Mouse (Mus musculus): ENCODE measurements around the gene H2al1e.
"Not testable (repeated sequence)": the region's sequence is repeated elsewhere in the genome, so short reads cannot be mapped to it uniquely, and the experiment has no call there.

H2al1e gene

GRCm38 (mm10) chrX:11311634-11312033 is at the start of gene H2al1e:
H2al1e (plus strand) TSS chrX:11311934.
- DNase-seq (ENCODE audit: extremely low spot score), result not testable (repeated sequence)

DNA sequence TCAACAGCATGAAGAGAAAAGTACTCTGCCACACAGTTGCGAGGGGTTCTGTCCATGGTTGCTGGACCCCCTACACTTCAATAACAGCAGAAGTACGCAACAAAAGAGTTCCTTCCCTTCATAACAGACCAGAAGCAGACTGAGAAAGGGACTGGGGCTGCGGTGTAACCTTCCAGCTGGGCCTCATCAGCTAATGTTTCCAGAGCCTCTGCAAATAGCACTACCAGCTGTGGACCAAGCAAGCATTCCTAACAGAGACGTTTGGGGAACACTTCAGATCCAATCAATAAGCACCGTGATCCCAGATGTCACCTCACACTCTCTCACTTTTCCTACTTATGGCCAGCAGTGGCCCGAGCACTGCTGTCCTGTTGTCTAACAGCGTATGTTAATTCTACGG is 46.8 kb upstream of the H2al1e start:
- no peak for DNase-seq (ENCODE audit: extremely low spot score)

GRCm38 (mm10) chrX:11267791-11268190 is 43.9 kb upstream of the H2al1e start:
- DNase-seq (ENCODE audit: extremely low spot score), result no peak

DNA sequence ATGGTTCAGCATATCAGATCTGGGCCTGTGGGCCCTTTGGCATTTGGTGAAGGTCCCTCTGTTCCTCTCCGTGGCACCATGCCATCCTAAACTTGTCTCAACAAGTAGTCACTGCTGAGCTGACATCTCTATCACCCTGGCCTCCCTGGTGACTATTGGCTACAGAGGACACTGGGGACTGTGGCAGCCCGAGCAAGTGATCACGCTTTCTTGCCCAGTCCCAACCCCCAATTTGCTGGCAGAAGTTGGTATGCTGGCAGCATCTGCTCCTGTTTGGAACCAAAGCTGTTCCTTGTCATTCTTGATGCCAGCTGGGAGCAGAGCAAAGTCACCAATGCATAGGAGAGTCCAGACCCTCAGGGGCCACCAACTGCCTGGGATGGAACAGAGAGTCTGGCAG is 42.7 kb upstream of the H2al1e start:
- no peak for DNase-seq (ENCODE audit: extremely low spot score)

DNA sequence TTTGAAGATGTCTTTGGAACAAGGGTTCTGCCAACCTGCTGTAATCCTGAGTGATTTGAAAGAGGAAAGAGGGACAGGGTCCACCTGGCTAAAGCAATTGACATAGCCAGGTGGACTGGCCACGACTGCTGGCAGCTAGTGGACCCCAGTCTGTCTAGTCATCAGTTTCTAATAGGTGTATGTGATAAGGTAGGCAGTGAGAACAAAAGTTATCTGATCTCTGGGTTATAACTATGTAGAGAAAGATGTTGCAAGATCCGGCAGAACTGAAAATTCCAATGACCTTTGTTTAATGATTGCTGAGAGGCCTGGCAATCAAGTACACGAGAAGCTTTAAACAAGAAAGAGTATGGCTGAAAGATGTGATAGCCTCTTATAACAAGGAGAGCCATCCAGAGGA is 38.5 kb upstream of the H2al1e start:
- DNase-seq (ENCODE audit: extremely low spot score), result no peak

DNA sequence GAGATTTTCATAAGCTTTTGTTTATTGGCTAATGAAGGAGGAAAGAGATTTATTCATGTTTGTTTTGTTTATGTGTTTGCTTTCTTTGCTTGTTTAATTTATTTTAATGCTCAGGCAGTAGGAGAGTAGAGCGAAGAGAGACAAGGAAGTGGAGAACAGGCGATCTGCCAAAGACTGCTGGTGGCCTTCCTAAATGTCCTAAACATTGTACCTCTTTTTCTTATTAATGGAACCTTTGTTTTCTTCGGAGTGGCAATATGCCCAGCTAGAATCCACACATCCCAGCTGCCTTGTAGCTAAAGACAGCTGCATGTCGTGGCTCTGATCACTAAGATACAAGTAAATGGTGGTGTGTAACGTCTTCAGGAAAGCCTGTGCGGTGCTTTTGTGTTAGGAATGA is 34.7 kb upstream of the H2al1e start:
- DNase-seq (ENCODE audit: extremely low spot score), result no peak

DNA sequence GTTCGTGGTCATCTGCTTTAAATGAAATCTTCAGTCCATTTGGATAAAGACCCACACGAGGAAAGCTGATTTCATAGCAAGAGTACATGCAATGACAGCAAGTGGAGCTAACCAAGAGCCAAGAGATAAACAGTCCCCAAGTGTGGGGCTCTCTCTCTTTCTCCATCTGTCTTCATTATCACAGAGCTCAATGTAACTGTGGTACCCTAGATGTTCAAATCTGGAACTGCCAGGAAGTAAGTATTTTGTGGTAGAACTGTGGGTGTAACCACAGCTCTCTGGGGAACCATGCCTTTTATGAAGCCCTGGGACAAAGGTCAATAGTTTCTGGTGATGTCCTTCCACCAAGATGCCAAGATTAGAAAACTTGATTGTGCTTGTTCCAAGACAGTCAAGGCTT is 31.0 kb upstream of the H2al1e start:
- no peak for DNase-seq (ENCODE audit: extremely low spot score)

- no peak for DNase-seq (ENCODE audit: extremely low spot score)
Observed at GRCm38 (mm10) chrX:11288306-11288882, 23.3 kb upstream of the H2al1e start.

GRCm38 (mm10) chrX:11289244-11289643 is 22.5 kb upstream of the H2al1e start:
- no peak for DNase-seq (ENCODE audit: extremely low spot score)

DNA sequence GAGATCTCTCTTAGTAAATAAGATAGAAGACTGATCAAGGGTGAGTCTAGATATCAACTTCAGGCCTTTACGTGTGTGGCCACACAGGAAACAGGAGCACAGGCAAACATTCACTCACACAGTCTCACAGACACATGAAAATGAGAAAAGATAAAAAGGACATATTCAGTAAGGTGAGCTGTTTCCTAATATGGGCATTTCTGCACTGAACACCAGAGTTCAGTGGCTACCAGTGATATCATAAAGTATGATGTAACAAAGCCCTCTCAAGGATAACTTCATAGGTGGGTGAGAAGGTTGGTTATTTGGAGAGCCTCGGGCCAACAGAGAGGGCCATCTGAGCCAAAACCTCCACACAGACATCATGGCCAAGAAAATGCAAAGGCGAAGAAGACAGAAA is 12.8 kb upstream of the H2al1e start, which contains the start of gene H2al1a:
H2al1a (plus strand) TSS at position 301 of the 400 bp plus-strand sequence.
- not testable (repeated sequence) for DNase-seq (ENCODE audit: extremely low spot score)

- DNase-seq (ENCODE audit: extremely low spot score), result not testable (repeated sequence)
Observed at GRCm38 (mm10) chrX:11302132-11302531, 9.6 kb upstream of the H2al1e start, which contains the start of gene H2al1b. H2al1b (plus strand) TSS chrX:11302432.

GRCm38 (mm10) chrX:11305355-11305754 is 6.4 kb upstream of the H2al1e start, which contains the start of gene H2al1c:
H2al1c (plus strand) TSS chrX:11305655.
- DNase-seq (ENCODE audit: extremely low spot score), result not testable (repeated sequence)

DNA sequence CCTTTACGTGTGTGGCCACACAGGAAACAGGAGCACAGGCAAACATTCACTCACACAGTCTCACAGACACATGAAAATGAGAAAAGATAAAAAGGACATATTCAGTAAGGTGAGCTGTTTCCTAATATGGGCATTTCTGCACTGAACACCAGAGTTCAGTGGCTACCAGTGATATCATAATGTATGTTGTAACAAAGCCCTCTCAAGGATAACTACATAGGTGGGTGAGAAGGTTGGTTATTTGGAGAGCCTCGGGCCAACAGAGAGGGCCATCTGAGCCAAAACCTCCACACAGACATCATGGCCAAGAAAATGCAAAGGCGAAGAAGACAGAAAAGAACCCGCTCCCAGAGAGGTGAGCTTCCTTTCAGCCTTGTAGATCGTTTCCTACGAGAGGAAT is 3.2 kb upstream of the H2al1e start, which contains the start of gene H2al1d:
H2al1d (plus strand) TSS at position 301 of the 400 bp plus-strand sequence.
- not testable (repeated sequence) for DNase-seq (ENCODE audit: extremely low spot score)

DNA sequence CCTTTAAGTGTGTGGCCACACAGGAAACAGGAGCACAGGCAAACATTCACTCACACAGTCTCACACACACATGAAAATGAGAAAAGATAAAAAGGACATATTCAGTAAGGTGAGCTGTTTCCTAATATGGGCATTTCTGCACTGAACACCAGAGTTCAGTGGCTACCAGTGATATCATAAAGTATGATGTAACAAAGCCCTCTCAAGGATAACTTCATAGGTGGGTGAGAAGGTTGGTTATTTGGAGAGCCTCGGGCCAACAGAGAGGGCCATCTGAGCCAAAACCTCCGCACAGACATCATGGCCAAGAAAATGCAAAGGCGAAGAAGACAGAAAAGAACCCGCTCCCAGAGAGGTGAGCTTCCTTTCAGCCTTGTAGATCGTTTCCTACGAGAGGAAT is 3.1 kb downstream of the H2al1e start, which contains the start of gene H2al1f:
H2al1f (plus strand) TSS at position 301 of the 400 bp plus-strand sequence.
- DNase-seq (ENCODE audit: extremely low spot score), result not testable (repeated sequence)

DNA sequence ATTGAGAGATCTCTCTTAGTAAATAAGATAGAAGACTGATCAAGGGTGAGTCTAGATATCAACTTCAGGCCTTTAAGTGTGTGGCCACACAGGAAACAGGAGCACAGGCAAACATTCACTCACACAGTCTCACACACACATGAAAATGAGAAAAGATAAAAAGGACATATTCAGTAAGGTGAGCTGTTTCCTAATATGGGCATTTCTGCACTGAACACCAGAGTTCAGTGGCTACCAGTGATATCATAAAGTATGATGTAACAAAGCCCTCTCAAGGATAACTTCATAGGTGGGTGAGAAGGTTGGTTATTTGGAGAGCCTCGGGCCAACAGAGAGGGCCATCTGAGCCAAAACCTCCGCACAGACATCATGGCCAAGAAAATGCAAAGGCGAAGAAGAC is 6.2 kb downstream of the H2al1e start, which contains the start of gene H2al1g:
H2al1g (plus strand) TSS at position 301 of the 400 bp plus-strand sequence.
- DNase-seq (ENCODE audit: extremely low spot score), result not testable (repeated sequence)

- DNase-seq (ENCODE audit: extremely low spot score), result not testable (repeated sequence)
Observed at GRCm38 (mm10) chrX:11321192-11321591, 9.5 kb downstream of the H2al1e start, which contains the start of gene H2al1h. H2al1h (plus strand) TSS chrX:11321492.

- not testable (repeated sequence) for DNase-seq (ENCODE audit: extremely low spot score)
Observed at GRCm38 (mm10) chrX:11324359-11324758, 12.6 kb downstream of the H2al1e start, which contains the start of gene H2al1i. H2al1i (plus strand) TSS chrX:11324659.

GRCm38 (mm10) chrX:11327522-11327921 is 15.8 kb downstream of the H2al1e start, which contains the start of gene H2al1j:
H2al1j (plus strand) TSS chrX:11327822.
- DNase-seq (ENCODE audit: extremely low spot score), result not testable (repeated sequence)

DNA sequence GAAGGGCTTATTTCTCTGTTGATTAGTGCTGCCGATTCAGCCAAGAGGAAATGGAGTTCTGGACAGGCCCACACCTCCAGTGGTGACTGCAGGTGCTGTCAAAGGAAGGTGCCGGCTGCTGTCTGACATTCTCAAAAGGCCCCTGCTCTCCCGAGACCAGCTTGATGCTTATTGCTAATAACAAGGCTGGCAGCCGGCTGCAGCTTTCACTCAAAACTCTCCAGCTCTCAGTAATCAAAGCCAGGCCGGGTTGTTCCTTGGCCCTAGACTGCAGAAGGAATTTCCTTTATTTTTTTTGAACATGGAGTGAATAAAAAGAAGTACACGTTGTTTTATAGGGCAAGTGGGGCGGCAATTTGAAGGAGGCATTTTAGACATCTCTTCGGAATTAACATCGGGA is 34.0 kb downstream of the H2al1e start:
- no peak for DNase-seq (ENCODE audit: extremely low spot score)

GRCm38 (mm10) chrX:11346756-11347155 is 35.0 kb downstream of the H2al1e start:
- no peak for DNase-seq (ENCODE audit: extremely low spot score)

DNA sequence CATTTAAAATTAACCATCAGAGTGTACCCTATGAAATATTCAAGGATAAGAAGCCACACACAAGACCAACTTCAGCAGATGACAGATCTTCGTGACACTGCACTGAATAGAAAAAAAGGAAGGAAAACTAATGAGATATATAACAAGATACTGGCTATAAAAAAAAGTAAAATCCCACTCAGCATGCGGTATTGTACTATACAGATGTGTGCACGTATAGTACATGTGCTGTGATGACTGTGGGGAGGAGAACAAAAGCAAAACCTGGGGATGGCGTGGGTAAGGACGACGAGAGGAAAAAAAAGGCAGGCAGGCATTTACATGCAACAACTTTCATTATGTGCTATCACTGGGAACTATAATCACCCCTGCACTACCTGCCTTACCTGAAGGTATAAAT is 49.1 kb downstream of the H2al1e start:
- no peak for DNase-seq (ENCODE audit: extremely low spot score)

GRCm38 (mm10) chrX:11361261-11361660 is 49.5 kb downstream of the H2al1e start:
- no peak for DNase-seq (ENCODE audit: extremely low spot score)
